Mouse (Mus musculus) liver, adult 2 months (tissue): Measurements from ENCODE around the gene Fscn2. TPM values are rescaled to one million over a fixed set of nuclear protein-coding genes. Genes with fewer than 3 reads are reported as not detected.

Experiments used
- DNase-seq: peaks from one replicate; pipeline ENCODE4 v3.0.0-alpha.2; 2011; ENCODE audit warnings: low read depth, low spot score; ENCODE audit errors: extremely low read depth
- H3K27ac ChIP-seq: fragments of 200-500 bp; replicated peaks from 2 replicates; pipeline ENCODE4 v1.5.1; 2012; ENCODE audit warnings: low read depth, mild to moderate bottlenecking, control low read depth, inconsistent platforms, low read length; ENCODE audit not compliant: insufficient read depth
- H3K27me3 ChIP-seq: fragments of 200-500 bp; 2 replicates; pipeline ENCODE4 v1.6.1; 2012; ENCODE audit warnings: mild to moderate bottlenecking, moderate library complexity, low read length, inconsistent platforms; ENCODE audit not compliant: control insufficient read depth, insufficient read depth
- H3K36me3 ChIP-seq: fragments of 200-500 bp; 2 replicates; pipeline ENCODE4 v1.6.1; 2012; ENCODE audit warnings: low read length, inconsistent platforms; ENCODE audit not compliant: control insufficient read depth, insufficient read depth
- H3K4me1 ChIP-seq: fragments of 200-500 bp; 2 replicates; pipeline ENCODE4 v1.6.1; 2011; ENCODE audit warnings: low read length; ENCODE audit not compliant: control insufficient read depth, insufficient read depth
- H3K4me3 ChIP-seq: fragments of 200-500 bp; 2 replicates; pipeline ENCODE4 v1.5.1; 2011; ENCODE audit warnings: low read depth, mild to moderate bottlenecking, control low read depth, low read length, moderate library complexity; ENCODE audit not compliant: insufficient read depth
- H3K79me2 ChIP-seq: fragments of 200-500 bp; 2 replicates; pipeline ENCODE4 v1.6.1; 2012; ENCODE audit warnings: inconsistent platforms, mild to moderate bottlenecking, low read length, moderate library complexity; ENCODE audit not compliant: control insufficient read depth, insufficient read depth
- H3K9ac ChIP-seq: fragments of 200-500 bp; 2 replicates; pipeline ENCODE4 v1.6.1; 2012; ENCODE audit warnings: low read depth, mild to moderate bottlenecking, control low read depth, inconsistent platforms, low read length
- CTCF ChIP-seq: fragments of 200-500 bp; IDR thresholded peaks from 2 replicates; pipeline ENCODE4 v1.5.1; 2011; ENCODE audit warnings: low read depth, low read length, control low read depth
- POLR2A ChIP-seq: fragments of 200-500 bp; IDR thresholded peaks from 2 replicates; pipeline ENCODE4 v1.6.1; 2011; ENCODE audit warnings: low read length, control low read depth; ENCODE audit not compliant: insufficient read depth; ENCODE audit errors: extremely low read depth
- WGBS: fragments of 180-500 bp; shearing (Covaris S2); methylation state at CpG from one replicate; pipeline ENCODE4 v1.1.7; 2018; 5-methylcytosine and 5-hydroxymethylcytosine counted together
- polyA plus RNA-seq: library from polyadenylated mRNA; depleted of rRNA; stranded (reverse); fragments of >200 nt; gene quantifications from 2 replicates; pipeline ENCODE4 v1.2.3, GENCODE M21; 2012
- total RNA-seq: library from RNA; depleted of rRNA; stranded (reverse); fragments of >200 nt; gene quantifications from 2 replicates; pipeline ENCODE4 v1.2.3, GENCODE M21; 2014

Gene Fscn2
- total and polyA plus RNA-seq, 2 experiments, result not detected

GRCm38 (mm10) chr11:120315416-120315761 lies 45.9 kb upstream of the Fscn2 start:
- no peak for TF ChIP-seq POLR2A
- Histone ChIP-seq H3K36me3 (no peaks in the 10 kb centered on the region), H3K79me2 (no peaks in the 10 kb centered on the region), H3K4me3 (no peak overlapping the region), H3K9ac (no peak overlapping the region), H3K4me1 (peaks cover 7% of the 10 kb centered on the region; the same call in 1 of the 2 replicates), H3K27ac (no peak overlapping the region), H3K27me3 (no peaks in the 10 kb centered on the region)
- 39% methylated on average over 4 of the region's 4 CpGs for WGBS
- no peak for DNase-seq

GRCm38 (mm10) chr11:120315832-120316689 lies 45.3 kb upstream of the Fscn2 start:
- Histone ChIP-seq H3K27ac (peak overlapping the region; percentile 76), H3K4me3 (peak overlapping the region; percentile 62), H3K79me2 (no peaks in the 10 kb centered on the region), H3K27me3 (no peaks in the 10 kb centered on the region), H3K4me1 (peaks cover 7% of the 10 kb centered on the region; the same call in 1 of the 2 replicates), H3K9ac (peak overlapping the region; percentile 69), H3K36me3 (no peaks in the 10 kb centered on the region)
- TF ChIP-seq POLR2A, result peak; percentile 91
- TF ChIP-seq CTCF, result no peak
- WGBS, result 11% methylated on average over 37 of the region's 37 CpGs
- peak; percentile 90 for DNase-seq

- 22% methylated on average over 13 of the region's 13 CpGs for WGBS
- no peaks in the 10 kb centered on the region for H3K27me3 ChIP-seq
- H3K36me3 ChIP-seq, result no peaks in the 10 kb centered on the region
- H3K4me3 ChIP-seq, result peak overlapping the region; percentile 62
- TF ChIP-seq CTCF (no peak), POLR2A (no peak)
- peak overlapping the region; percentile 76 for H3K27ac ChIP-seq
- H3K9ac ChIP-seq, result peak overlapping the region; percentile 69
- H3K79me2 ChIP-seq, result no peaks in the 10 kb centered on the region
- peak; percentile 40 for DNase-seq
- peaks cover 4% of the 10 kb centered on the region; the same call in 1 of the 2 replicates for H3K4me1 ChIP-seq
Observed at GRCm38 (mm10) chr11:120316690-120317254, 44.6 kb upstream of the Fscn2 start.

GRCm38 (mm10) chr11:120317456-120317855 lies 43.9 kb upstream of the Fscn2 start:
- H3K36me3 ChIP-seq, result no peaks in the 10 kb centered on the region
- DNase-seq, result no peak
- H3K79me2 ChIP-seq, result no peaks in the 10 kb centered on the region
- no peak for TF ChIP-seq POLR2A
- TF ChIP-seq CTCF, result no peak
- 49% methylated on average over 7 of the region's 7 CpGs for WGBS
- H3K27me3 ChIP-seq, result no peaks in the 10 kb centered on the region
- no peak overlapping the region for H3K4me3 ChIP-seq
- no peak overlapping the region for H3K9ac ChIP-seq
- H3K27ac ChIP-seq, result no peak overlapping the region; the same call in 1 of the 2 replicates
- peaks cover 4% of the 10 kb centered on the region; the same call in 1 of the 2 replicates for H3K4me1 ChIP-seq

- Histone ChIP-seq H3K27me3 (no peaks in the 10 kb centered on the region), H3K27ac (no peak overlapping the region), H3K36me3 (no peaks in the 10 kb centered on the region), H3K4me3 (no peak overlapping the region), H3K9ac (no peak overlapping the region), H3K4me1 (peaks cover 4% of the 10 kb centered on the region; the same call in 1 of the 2 replicates), H3K79me2 (no peaks in the 10 kb centered on the region)
- WGBS, result 90% methylated on average over 5 of the region's 5 CpGs
- TF ChIP-seq POLR2A (no peak), CTCF (no peak)
- no peak for DNase-seq
Observed at GRCm38 (mm10) chr11:120319310-120319709, 42.0 kb upstream of the Fscn2 start.

- peaks cover 4% of the 10 kb centered on the region; the same call in 1 of the 2 replicates for H3K4me1 ChIP-seq
- TF ChIP-seq POLR2A (no peak), CTCF (no peak)
- H3K9ac ChIP-seq, result no peak overlapping the region
- DNase-seq, result no peak
- no peaks in the 10 kb centered on the region for H3K79me2 ChIP-seq
- H3K36me3 ChIP-seq, result no peaks in the 10 kb centered on the region
- no peaks in the 10 kb centered on the region for H3K27me3 ChIP-seq
- H3K4me3 ChIP-seq, result no peak overlapping the region
- H3K27ac ChIP-seq, result no peak overlapping the region
- 97% methylated on average over 10 of the region's 10 CpGs for WGBS
Observed at GRCm38 (mm10) chr11:120320156-120320555, 41.2 kb upstream of the Fscn2 start.
